8 mouse cellular contexts compared by ENCODE assay signal in the genomic region with DNA sequence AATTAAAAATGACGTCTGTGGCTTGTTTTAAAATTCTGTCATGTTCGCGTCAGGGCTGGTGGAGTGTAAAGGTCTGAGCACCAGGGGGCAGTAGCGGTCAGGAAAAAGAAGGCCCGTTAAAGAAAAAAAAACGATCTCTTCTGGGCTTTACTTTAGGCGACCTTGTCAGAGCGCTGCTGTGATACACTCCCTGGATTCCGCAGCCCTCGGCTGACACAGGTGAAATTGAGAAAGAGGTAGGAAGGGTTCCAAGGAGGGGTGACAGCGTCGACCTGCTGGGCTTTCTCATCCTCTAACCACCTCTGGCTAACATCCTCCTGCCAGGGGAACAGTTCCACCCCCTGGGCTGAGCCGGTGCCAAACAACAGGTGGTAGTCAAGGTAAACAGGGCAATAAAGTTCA. TPM values are rescaled to one million over a fixed set of nuclear protein-coding genes. Genes with fewer than 3 reads are reported as not detected.
DNase-seq lines count a peak whose midpoint lies in the region.

No protein-coding gene starts in this region.

- H3K9me3 ChIP-seq in midbrain, embryonic 10.5 days (replicated peaks) = no peaks in the 10 kb centered on the region

- H3K27ac ChIP-seq in midbrain, embryonic 10.5 days (replicated peaks) = no peak overlapping the region

- 9% methylated on average over 13 of the region's 13 CpGs for whole genome bisulfite sequencing in midbrain, embryonic 10.5 days

- peak; percentile 86 for DNase-seq in heart, adult 11 months
- no peak for DNase-seq in heart, postnatal 25 days (ENCODE audit: low spot score)
- DNase-seq in adrenal gland, postnatal 14 days = peak; percentile 82
- peak; percentile 29 for DNase-seq in fibroblast of lung, adult 2 months (ENCODE audit: low read depth)
- peak; percentile 86 for DNase-seq in heart, postnatal 4 days
- peak; percentile 51 to 67 for DNase-seq in layer of hippocampus, postnatal 36 days
- DNase-seq in midbrain, embryonic 10.5 days (ENCODE audit: low spot score) = peak; percentile 69
- peak; percentile 50 to 66 for DNase-seq in spleen, postnatal 14 days (ENCODE audit: low spot score in 2 of 2)

- intact Hi-C loops in heart, postnatal 25 days (cut with DNase I) = no loop called here

- peak overlapping the region; percentile 37 for H3K4me3 ChIP-seq in midbrain, embryonic 10.5 days

- H3K4me1 ChIP-seq in midbrain, embryonic 10.5 days = peaks cover 9% of the 10 kb centered on the region

- H3K36me3 ChIP-seq in midbrain, embryonic 10.5 days = no peaks in the 10 kb centered on the region

- no peaks in the 10 kb centered on the region for H3K27me3 ChIP-seq in midbrain, embryonic 10.5 days (ENCODE audit: low read depth, poor library complexity, severe bottlenecking)

RNA-seq across cellular contexts. Expression of a gene that starts 20.9 kb away (rescaled TPM):
- total RNA-seq in heart, postnatal 25 days (2021) = 100 to 1,000 TPM in 1 of 2 experiments, 10 to 100 TPM in 1; 93.4 to 103 TPM
- 162 and 166 TPM in 2 replicates for total RNA-seq in adrenal gland, postnatal 14 days (2021)
- total RNA-seq in heart, postnatal 4 days (2021) = 100 to 1,000 TPM; 216 to 229 TPM
- 1,000 to 10,000 TPM; 1,183 to 1,342 TPM for total RNA-seq in layer of hippocampus, postnatal 36 days (2021)
- 457 and 467 TPM in 2 replicates for polyA plus RNA-seq in midbrain, embryonic 10.5 days (2016; fragmentation: Nextera tagmentation; extraction: Ambion mirVana)
